In the genomic region with DNA sequence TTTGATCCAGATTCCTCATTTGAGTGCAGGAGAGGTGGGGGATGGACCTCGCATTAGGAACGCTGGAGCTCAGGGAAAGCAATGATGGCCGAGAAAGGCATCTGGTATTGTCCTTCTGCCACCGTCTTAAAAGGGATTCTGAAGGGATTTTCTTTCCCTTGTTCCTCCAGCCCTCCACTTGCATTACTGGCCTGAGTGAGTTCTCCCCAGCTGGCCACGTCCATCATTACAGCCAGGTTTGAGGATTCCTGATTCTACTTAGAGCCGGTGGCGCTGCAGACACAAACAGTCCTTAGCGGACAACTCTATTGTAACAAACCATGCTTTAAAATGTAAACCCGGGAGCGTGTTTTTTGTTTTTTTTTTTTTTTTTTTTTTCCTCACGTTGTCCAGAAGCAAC, we compare ENCODE assay signal across 15 mouse cellular contexts. TPM values are rescaled to one million over a fixed set of nuclear protein-coding genes. Genes with fewer than 3 reads are reported as not detected.
DNase-seq lines count a peak whose midpoint lies in the region; ATAC-seq and TF ChIP-seq lines count a peak whose summit lies in the region.
"Had no signal": no experiment of that assay in that cellular context is flagged by ENCODE, and none has a peak within 500 bp of the region (broad histone marks: within the 10 kb centered on the region; RNA-seq: fewer than 3 reads in every experiment).

TSS of gene Musk (plus strand) at position 274 of the 400 bp plus-strand sequence.

- H3K4me2 ChIP-seq in embryonic facial prominence, embryonic 15.5 days (replicated peaks): peak within 1 kb of the TSS; percentile 26
- peak within 1 kb of the TSS; percentile 24; the same call in 1 of the 2 replicates for H3K4me2 ChIP-seq in stomach, embryonic 15.5 days
- H3K4me2 ChIP-seq: lung, embryonic 15.5 days; neural tube, embryonic 13.5 days had no signal

- WGBS in kidney, adult 2 months: 78% methylated on average over 11 of the region's 11 CpGs
- 63% methylated on average over 11 of the region's 11 CpGs for WGBS in embryonic facial prominence, embryonic 15.5 days
- 60% methylated on average over 11 of the region's 11 CpGs for WGBS in stomach, embryonic 15.5 days

- no peak within 1 kb of the TSS for H3K4me3 ChIP-seq in kidney, adult 2 months (ENCODE audit: insufficient read depth, low read depth, low read length)
- peak within 1 kb of the TSS; percentile 18 for H3K4me3 ChIP-seq in embryonic facial prominence, embryonic 15.5 days (replicated peaks)
- H3K4me3 ChIP-seq in stomach, embryonic 15.5 days (replicated peaks): no peak within 1 kb of the TSS
- H3K4me3 ChIP-seq: lung, embryonic 15.5 days; neural tube, embryonic 13.5 days had no signal

- H3K27me3 ChIP-seq in kidney, adult 2 months (replicated peaks; ENCODE audit: control insufficient read depth, insufficient read depth, low read length): no peaks in the 10 kb centered on the region; the same call in 1 of the 2 replicates
- no peaks in the 10 kb centered on the region for H3K27me3 ChIP-seq in embryonic facial prominence, embryonic 15.5 days
- H3K27me3 ChIP-seq in stomach, embryonic 15.5 days (replicated peaks): no peaks in the 10 kb centered on the region
- H3K27me3 ChIP-seq: lung, embryonic 15.5 days; neural tube, embryonic 13.5 days had no signal

- intact Hi-C loops in gastrocnemius, postnatal 14 days (cut with DNase I; ENCODE audit: low total_unique reads): no loop called here
- intact Hi-C loops in left cerebral cortex, postnatal 36 days (cut with DNase I): no loop called here

- peak within 1 kb of the TSS; percentile 16; the same call in 1 of the 2 replicates for H3K27ac ChIP-seq in kidney, adult 2 months (ENCODE audit: insufficient read depth, low read depth, low read length)
- H3K27ac ChIP-seq in embryonic facial prominence, embryonic 15.5 days (replicated peaks): peak within 1 kb of the TSS; percentile 25; the same call in 1 of the 2 replicates
- peak within 1 kb of the TSS; percentile 38 for H3K27ac ChIP-seq in stomach, embryonic 15.5 days
- H3K27ac ChIP-seq: lung, embryonic 15.5 days; neural tube, embryonic 13.5 days had no signal

- H3K4me1 ChIP-seq in kidney, adult 2 months (ENCODE audit: control insufficient read depth, insufficient read depth, low read length): no peaks in the 10 kb centered on the region
- H3K4me1 ChIP-seq in embryonic facial prominence, embryonic 15.5 days: peaks cover 5% of the 10 kb centered on the region; the same call in 1 of the 2 replicates
- H3K4me1 ChIP-seq in stomach, embryonic 15.5 days: 0 out of 2 replicates have a peak, but pooled peaks cover 3% of the 10 kb centered on the region
- H3K4me1 ChIP-seq: neural tube, embryonic 13.5 days had no signal

- DNase-seq in kidney, adult 2 months: no peak
- DNase-seq in kidney, postnatal 10 days: no peak
- DNase-seq in gastrocnemius, postnatal 14 days: peak; percentile 43
- no peak for DNase-seq in right cerebral cortex, postnatal 14 days
- DNase-seq in left cerebral cortex, postnatal 36 days (ENCODE audit: low spot score in 2 of 2): no peak
- DNase-seq: cerebellum, adult 18-20 months; heart, postnatal 36 days; kidney, postnatal 4 days; liver; spleen, adult 18-20 months had no signal

- no peak for ATAC-seq in embryonic facial prominence, embryonic 15.5 days (ENCODE audit: insufficient number of reproducible peaks, low FRiP score, low TSS enrichment, low read depth)
- ATAC-seq in stomach, embryonic 15.5 days (ENCODE audit: insufficient read depth, low FRiP score, low read depth): no peak
- ATAC-seq: midbrain, embryonic 16.5 days had no signal

- H3K9me3 ChIP-seq in embryonic facial prominence, embryonic 15.5 days (replicated peaks): no peaks in the 10 kb centered on the region
- H3K9me3 ChIP-seq in stomach, embryonic 15.5 days: no peaks in the 10 kb centered on the region
- H3K9me3 ChIP-seq: lung, embryonic 15.5 days; neural tube, embryonic 13.5 days had no signal

- no peak for TF ChIP-seq POLR2A in kidney, adult 2 months (IDR thresholded peaks at IDR 0.05; ENCODE audit: low read depth, low read length)

- no peak within 1 kb of the TSS for H3K9ac ChIP-seq in embryonic facial prominence, embryonic 15.5 days
- no peak within 1 kb of the TSS for H3K9ac ChIP-seq in stomach, embryonic 15.5 days
- H3K9ac ChIP-seq: lung, embryonic 15.5 days; neural tube, embryonic 13.5 days had no signal

- no peaks in the 10 kb centered on the region for H3K36me3 ChIP-seq in kidney, adult 2 months (ENCODE audit: control insufficient read depth, insufficient read depth, low read length)
- no peaks in the 10 kb centered on the region for H3K36me3 ChIP-seq in embryonic facial prominence, embryonic 15.5 days
- no peaks in the 10 kb centered on the region for H3K36me3 ChIP-seq in stomach, embryonic 15.5 days
- H3K36me3 ChIP-seq: lung, embryonic 15.5 days; neural tube, embryonic 13.5 days had no signal

- no peak for TF ChIP-seq CTCF in kidney, adult 2 months (conservative IDR thresholded peaks at IDR 0.05; ENCODE audit: insufficient read depth, insufficient read length, low read depth, low read length)

RNA-seq across cellular contexts. Expression of gene Musk, which starts in this region (rescaled TPM):
- polyA plus RNA-seq in kidney, adult 2 months (2012; rRNA removed): 0.26 and 0.38 TPM in 2 replicates
- polyA plus RNA-seq in embryonic facial prominence, embryonic 15.5 days (2015; fragmentation: Nextera tagmentation; extraction: Ambion mirVana): 5.9 and 9.3 TPM in 2 replicates
- 10 to 100 TPM; 22.2 to 30.0 TPM for total RNA-seq in gastrocnemius, postnatal 14 days (2021)
- 0.53 and 0.62 TPM in 2 replicates for polyA plus RNA-seq in stomach, embryonic 15.5 days (2015; fragmentation: Nextera tagmentation; extraction: Ambion mirVana)
- 1 to 10 TPM; 2.4 to 2.9 TPM for total RNA-seq in left cerebral cortex, postnatal 36 days (2021)

Comparison
In these comparisons a context has a peak if more than half of its experiments do, and no peak if none do; other contexts are left out.
1. RNA of gene Musk (total RNA-seq): 22.2 to 30.0 TPM in gastrocnemius, postnatal 14 days; 2.4 to 2.9 TPM in left cerebral cortex, postnatal 36 days; every median in the first group is over 4 times any median in the second.
2. Peak in every context shown above with its lines, with median percentiles within 50 percentile points of each other: H3K27ac ChIP-seq.